Mouse (Mus musculus) lung, postnatal 0 days (tissue): ENCODE data around the gene Lrrfip1. TPM values are rescaled to one million over a fixed set of nuclear protein-coding genes. Genes with fewer than 3 reads are reported as not detected.

Source experiments
- ATAC-seq: fragments of 200-750 bp; cut with Nextera tagmentation; 2 replicates; pipeline ENCODE4 v1.8.0; 2017; ENCODE audit warnings: moderate library complexity
- DNase-seq: peaks from one replicate; pipeline ENCODE4 v3.0.0-alpha.2; 2016; ENCODE audit warnings: low spot score
- H3K27ac ChIP-seq: fragments of 300-500 bp; sonication (generic); 2 replicates; pipeline ENCODE4 v1.5.1; 2014; ENCODE audit warnings: antibody characterized with exemption, mild to moderate bottlenecking, low read length, mixed read lengths
- H3K27me3 ChIP-seq: fragments of 300-500 bp; sonication (generic); replicated peaks from 2 replicates; pipeline ENCODE4 v1.6.1; 2014; ENCODE audit warnings: low read length, mixed read lengths; ENCODE audit not compliant: insufficient read depth
- H3K36me3 ChIP-seq: fragments of 300-500 bp; sonication (generic); 2 replicates; pipeline ENCODE4 v1.6.1; 2014; ENCODE audit warnings: low read length, mixed read lengths; ENCODE audit not compliant: insufficient read depth
- H3K4me1 ChIP-seq: fragments of 300-500 bp; sonication (generic); 2 replicates; pipeline ENCODE4 v1.6.1; 2014; ENCODE audit warnings: antibody characterized with exemption, low read depth, low read length, mixed read lengths; ENCODE audit not compliant: insufficient read depth
- H3K4me2 ChIP-seq: fragments of 300-500 bp; sonication (generic); replicated peaks from 2 replicates; pipeline ENCODE4 v1.6.1; 2014; ENCODE audit warnings: low read depth, mild to moderate bottlenecking, low read length, moderate library complexity, mixed read lengths
- H3K4me3 ChIP-seq: fragments of 300-500 bp; sonication (generic); 2 replicates; pipeline ENCODE4 v1.5.1; 2014; ENCODE audit warnings: low read depth, low read length
- H3K9ac ChIP-seq: fragments of 300-500 bp; sonication (generic); replicated peaks from 2 replicates; pipeline ENCODE4 v1.6.1; 2014; ENCODE audit warnings: low read depth, mild to moderate bottlenecking
- H3K9me3 ChIP-seq: fragments of 300-500 bp; sonication (generic); 2 replicates; pipeline ENCODE4 v1.6.1; 2016; ENCODE audit warnings: low read length, mixed read lengths
- CTCF ChIP-seq: IDR thresholded peaks from 2 replicates; pipeline ENCODE4 v1.5.1; 2016; ENCODE audit warnings: antibody characterized with exemption, mild to moderate bottlenecking
- EP300 ChIP-seq: IDR thresholded peaks from 2 replicates; pipeline ENCODE4 v1.6.1; 2016; ENCODE audit warnings: antibody characterized with exemption, mild to moderate bottlenecking, control low read depth
- WGBS: fragments of 180-500 bp; shearing (Covaris S2); extraction: QIAGEN DNeasy Blood & Tissue Kit; methylation state at CpG from one replicate; pipeline ENCODE4 v1.1.7; 2014; 5-methylcytosine and 5-hydroxymethylcytosine counted together
- polyA plus RNA-seq: library from polyadenylated mRNA; unstranded; fragments of >200 nt; fragmentation: Nextera tagmentation; extraction: Ambion mirVana; gene quantifications from 2 replicates; pipeline ENCODE4 v1.2.1, GENCODE M21; 2015

The Lrrfip1 gene
- polyA plus RNA-seq, 1 experiment from 2014 or later: 83.1 TPM

DNA sequence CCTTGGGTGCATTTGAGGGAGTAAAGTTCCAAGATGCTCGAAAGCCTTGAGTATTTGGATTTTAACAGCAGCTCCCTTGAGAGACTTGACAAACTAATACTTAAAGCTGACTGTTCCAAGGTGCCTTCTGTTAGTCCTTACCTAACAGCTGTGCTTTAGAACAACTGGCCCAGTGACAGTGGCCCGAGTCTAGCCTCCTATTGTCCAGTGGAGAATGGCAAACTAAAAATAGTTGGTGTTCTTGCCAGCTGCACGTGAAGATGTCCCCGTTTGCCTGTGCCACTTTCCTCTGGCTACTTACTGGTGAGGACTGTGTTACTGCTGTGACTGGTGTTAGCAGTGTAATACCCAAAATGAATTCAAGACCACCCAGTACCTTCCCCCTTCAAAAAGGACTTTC is 178.3 kb downstream of the Lrrfip1 start:
- H3K27me3 ChIP-seq: no peaks in the 10 kb centered on the region
- no peak overlapping the region for H3K9ac ChIP-seq
- no peaks in the 10 kb centered on the region for H3K36me3 ChIP-seq
- DNase-seq (no peak), ATAC-seq (no peak)
- no peak for TF ChIP-seq CTCF
- no peak for TF ChIP-seq EP300
- 55% methylated on average over 4 of the region's 4 CpGs for WGBS
- H3K4me2 ChIP-seq: no peak overlapping the region
- no peak overlapping the region for H3K4me3 ChIP-seq
- no peak overlapping the region for H3K27ac ChIP-seq
- peaks cover 11% of the 10 kb centered on the region; the same call in 1 of the 2 replicates for H3K4me1 ChIP-seq
- H3K9me3 ChIP-seq: no peaks in the 10 kb centered on the region

Other genes starting within 250 kb of the Lrrfip1 start
- 62.4 and 62.8 TPM in 2 replicates for gene Col6a3, start 154.8 kb upstream of the Lrrfip1 start, polyA plus RNA-seq
- 2.4 and 2.7 TPM in 2 replicates for gene Mlph, start 83.7 kb upstream of the Lrrfip1 start, polyA plus RNA-seq
- not detected in 2 replicates for gene Prlh, start 45.6 kb upstream of the Lrrfip1 start, polyA plus RNA-seq
- gene Rab17, start 29.1 kb upstream of the Lrrfip1 start, polyA plus RNA-seq: 1.6 and 2.0 TPM in 2 replicates
- gene Rbm44, start 146.4 kb downstream of the Lrrfip1 start, polyA plus RNA-seq: 0.08 and 0.50 TPM in 2 replicates
- 33.8 and 49.4 TPM in 2 replicates for gene Ramp1, start 181.1 kb downstream of the Lrrfip1 start, polyA plus RNA-seq